Mouse (Mus musculus) cerebellum, adult 2 months (tissue): ENCODE data around the gene Nalcn. TPM values are rescaled to one million over a fixed set of nuclear protein-coding genes. Genes with fewer than 3 reads are reported as not detected.

Experiments
- DNase-seq, 2 experiments: peaks; one replicate each; pipeline ENCODE4 v3.0.0; 2021
- H3K27ac ChIP-seq: fragments of 200-500 bp; 2 replicates; pipeline ENCODE4 v1.5.1; 2012; ENCODE audit warnings: low read length, control low read depth, inconsistent platforms; ENCODE audit not compliant: insufficient read depth
- H3K27me3 ChIP-seq: fragments of 200-500 bp; 2 replicates; pipeline ENCODE4 v1.6.1; 2012; ENCODE audit warnings: inconsistent platforms, mild to moderate bottlenecking, low read length, moderate library complexity; ENCODE audit not compliant: control insufficient read depth, insufficient read depth
- H3K4me1 ChIP-seq: fragments of 200-500 bp; 2 replicates; pipeline ENCODE4 v1.6.1; 2011; ENCODE audit warnings: low read length; ENCODE audit not compliant: control insufficient read depth, insufficient read depth
- H3K4me3 ChIP-seq: fragments of 200-500 bp; replicated peaks from 2 replicates; pipeline ENCODE3; 2011; ENCODE audit warnings: mild to moderate bottlenecking, low read depth, low read length, control low read depth; ENCODE audit not compliant: insufficient read depth
- CTCF ChIP-seq: fragments of 200-500 bp; IDR thresholded peaks from 2 replicates; pipeline ENCODE4 v1.5.1; 2011; ENCODE audit warnings: low read depth, mild to moderate bottlenecking, control low read depth, low read length, moderate library complexity, borderline replicate concordance; ENCODE audit not compliant: insufficient read depth
- POLR2A ChIP-seq: fragments of 200-500 bp; IDR thresholded peaks from 2 replicates; pipeline ENCODE4 v1.6.1; 2011; ENCODE audit warnings: low read length, control low read depth, borderline replicate concordance; ENCODE audit not compliant: insufficient read depth
- WGBS: fragments of 180-500 bp; shearing (Covaris S2); methylation state at CpG from one replicate; pipeline ENCODE4 v1.1.7; 2018; 5-methylcytosine and 5-hydroxymethylcytosine counted together
- polyA plus RNA-seq: library from polyadenylated mRNA; depleted of rRNA; stranded (reverse); fragments of >200 nt; gene quantifications from 2 replicates; pipeline ENCODE4 v1.2.3, GENCODE M21; 2012; rRNA removed

Nalcn gene
- polyA plus RNA-seq, 1 experiment: 32.1 TPM

DNA sequence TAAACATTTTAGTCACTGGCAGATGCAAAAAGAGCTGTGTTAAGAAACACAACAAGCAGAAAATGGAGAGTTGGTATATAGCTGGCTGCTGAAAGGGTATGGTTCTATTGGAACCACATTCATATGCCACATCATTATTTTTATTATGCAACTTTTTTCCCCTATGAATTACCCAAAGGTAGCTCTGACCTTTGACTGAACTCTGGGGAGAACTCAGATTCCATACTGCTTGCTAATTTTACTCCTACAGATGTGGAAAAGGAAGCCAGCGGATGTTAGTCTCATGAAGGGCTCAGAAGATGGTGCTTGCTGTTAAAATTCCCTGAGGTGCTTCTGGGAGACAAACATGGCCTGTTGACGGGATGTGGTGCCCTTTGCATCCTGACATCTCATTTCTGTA is 389.9 kb downstream of the Nalcn start:
- H3K27ac ChIP-seq: no peak overlapping the region
- 86% methylated on average over 2 of the region's 2 CpGs for WGBS
- DNase-seq: no peak
- no peak overlapping the region for H3K4me3 ChIP-seq
- TF ChIP-seq POLR2A (no peak), CTCF (no peak)
- no peaks in the 10 kb centered on the region for H3K27me3 ChIP-seq
- H3K4me1 ChIP-seq: no peaks in the 10 kb centered on the region

DNA sequence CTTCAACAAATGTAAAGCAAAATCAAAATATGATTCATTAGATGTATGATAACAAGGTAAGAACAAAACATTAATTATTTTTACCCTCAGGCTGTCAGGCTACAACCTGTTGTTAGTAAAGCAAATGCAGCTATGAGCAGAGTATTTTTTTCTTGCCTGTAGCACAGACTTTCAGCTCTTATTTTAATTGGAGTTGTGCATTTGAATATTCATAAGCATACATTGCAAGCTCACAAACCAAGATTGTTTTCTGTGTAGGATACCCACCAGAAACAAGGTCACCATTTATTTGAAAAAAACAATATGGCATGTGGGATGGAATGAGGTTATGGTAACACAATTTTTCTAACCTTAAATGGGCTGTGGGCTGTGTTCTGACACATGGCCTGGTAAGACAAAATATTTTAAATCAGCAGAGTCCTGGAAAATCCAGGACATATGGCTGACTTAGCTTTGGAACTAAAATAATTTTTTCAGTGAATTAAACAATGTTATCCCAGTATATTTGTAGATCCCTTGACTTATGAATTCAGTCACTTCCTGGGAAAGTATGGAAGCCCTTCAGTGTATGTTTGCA is 394.2 kb downstream of the Nalcn start:
- H3K27me3 ChIP-seq: no peaks in the 10 kb centered on the region
- H3K4me3 ChIP-seq: no peak overlapping the region
- H3K27ac ChIP-seq: no peak overlapping the region
- H3K4me1 ChIP-seq: no peaks in the 10 kb centered on the region
- TF ChIP-seq POLR2A (no peak), CTCF (no peak)
- no peak for DNase-seq

Other genes starting within 250 kb of the Nalcn start
- gene Itgbl1, start 32.8 kb upstream of the Nalcn start, polyA plus RNA-seq: 0.38 and 0.55 TPM in 2 replicates